Mouse (Mus musculus) liver, embryonic 16.5 days (tissue): ENCODE data around the gene Nanos3. TPM values are rescaled to one million over a fixed set of nuclear protein-coding genes. Genes with fewer than 3 reads are reported as not detected.
A peak's percentile ranks its signal among the peaks of the same experiment; 100 is the strongest.

Source experiments
- ATAC-seq: fragments of 200-750 bp; cut with Nextera tagmentation; 2 replicates; pipeline ENCODE4 v1.8.0; 2017; ENCODE audit warnings: low read depth, mild to moderate bottlenecking, moderate number of reproducible peaks, moderate library complexity
- H3K27ac ChIP-seq: fragments of 300-500 bp; sonication (generic); 2 replicates; pipeline ENCODE4 v1.5.1; 2014; ENCODE audit warnings: mild to moderate bottlenecking, low read length
- H3K27me3 ChIP-seq: fragments of 300-500 bp; sonication (generic); 2 replicates; pipeline ENCODE4 v1.6.1; 2014; ENCODE audit warnings: low read depth, low read length, mixed read lengths; ENCODE audit not compliant: control insufficient read depth, insufficient read depth
- H3K36me3 ChIP-seq: fragments of 300-500 bp; sonication (generic); 2 replicates; pipeline ENCODE4 v1.6.1; 2014; ENCODE audit warnings: mild to moderate bottlenecking; ENCODE audit not compliant: control insufficient read depth, insufficient read depth
- H3K4me1 ChIP-seq: fragments of 300-500 bp; sonication (generic); 2 replicates; pipeline ENCODE4 v1.6.1; 2014; ENCODE audit warnings: low read depth, low read length, mixed read lengths; ENCODE audit not compliant: control insufficient read depth
- H3K4me2 ChIP-seq: fragments of 300-500 bp; sonication (generic); 2 replicates; pipeline ENCODE4 v1.6.1; 2014; ENCODE audit warnings: low read depth, low read length, mixed read lengths
- H3K4me3 ChIP-seq: fragments of 300-500 bp; sonication (generic); 2 replicates; pipeline ENCODE4 v1.5.1; 2014; ENCODE audit warnings: low read depth, mild to moderate bottlenecking, low read length
- H3K9ac ChIP-seq: fragments of 300-500 bp; sonication (generic); 2 replicates; pipeline ENCODE4 v1.6.1; 2014; ENCODE audit warnings: low read depth, low read length
- H3K9me3 ChIP-seq: fragments of 300-500 bp; sonication (generic); replicated peaks from 2 replicates; pipeline ENCODE4 v1.6.1; 2016; ENCODE audit warnings: low read length; ENCODE audit not compliant: control insufficient read depth
- WGBS: fragments of 180-500 bp; shearing (Covaris S2); extraction: QIAGEN DNeasy Blood & Tissue Kit; methylation state at CpG from one replicate; pipeline ENCODE4 v1.1.7; 2014; ENCODE audit not compliant: insufficient replicate concordance; 5-methylcytosine and 5-hydroxymethylcytosine counted together
- polyA plus RNA-seq: library from polyadenylated mRNA; unstranded; fragments of >200 nt; fragmentation: Nextera tagmentation; extraction: Ambion mirVana; gene quantifications from 2 replicates; pipeline ENCODE4 v1.2.1, GENCODE M21; 2015

Nanos3 gene
- not detected in 2 replicates for polyA plus RNA-seq

DNA sequence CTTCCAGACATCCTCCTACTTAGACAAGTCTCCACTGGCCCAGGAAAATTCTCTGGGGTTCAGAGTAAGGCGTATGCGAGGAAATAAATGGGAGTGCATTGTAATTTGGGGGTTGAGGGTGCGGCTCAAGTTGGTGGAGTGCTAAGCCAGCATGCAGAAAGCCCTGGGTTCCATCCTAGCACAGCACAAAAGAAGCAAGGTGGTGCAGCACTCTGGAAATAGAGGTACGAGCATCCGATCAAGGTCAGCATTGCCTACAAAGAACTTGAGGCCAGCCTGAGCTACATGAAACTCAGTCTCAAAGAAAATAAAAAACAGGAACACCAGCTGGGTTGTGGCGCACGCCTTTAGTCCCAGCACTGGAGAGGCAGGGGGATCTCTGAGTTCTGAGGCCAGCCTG lies at the start of gene Nanos3:
Gene Nanos3, minus strand, starts transcription at position 101 of the 400 bp plus-strand sequence.
- ATAC-seq: no peak
- Histone ChIP-seq H3K4me2 (peak within 1 kb of the TSS; percentile 85), H3K9me3 (no peaks in the 10 kb centered on the region), H3K36me3 (no peaks in the 10 kb centered on the region), H3K4me1 (peaks cover 23% of the 10 kb centered on the region), H3K27ac (no peak within 1 kb of the TSS), H3K27me3 (peaks cover 21% of the 10 kb centered on the region), H3K9ac (peak within 1 kb of the TSS; percentile 56), H3K4me3 (peak within 1 kb of the TSS; percentile 62)
- WGBS: 79% methylated on average over 7 of the region's 7 CpGs

DNA sequence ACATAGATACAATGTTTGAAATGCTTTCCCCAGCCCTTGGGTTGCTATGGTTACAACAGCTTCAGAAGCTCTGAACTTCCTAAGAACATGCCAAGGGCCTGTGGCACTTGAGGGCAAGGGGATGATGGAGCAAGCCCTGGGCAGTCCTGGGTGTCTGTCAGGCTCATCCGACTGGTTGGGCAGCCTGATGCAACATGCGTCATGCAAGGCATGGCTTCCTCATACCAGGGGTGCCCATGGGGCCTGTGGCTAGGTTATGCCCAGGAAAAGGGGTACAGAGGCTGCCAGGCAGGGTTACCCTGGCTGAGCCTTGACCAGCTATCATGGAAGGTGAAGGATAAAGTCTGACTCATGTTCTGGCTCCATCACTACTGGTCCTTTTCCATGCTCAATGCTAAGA lies 48.0 kb upstream of the Nanos3 start:
- Histone ChIP-seq H3K4me1 (peaks cover 17% of the 10 kb centered on the region), H3K27ac (no peak overlapping the region), H3K4me2 (no peak overlapping the region), H3K9ac (no peak overlapping the region), H3K9me3 (no peaks in the 10 kb centered on the region), H3K36me3 (no peaks in the 10 kb centered on the region), H3K27me3 (no peaks in the 10 kb centered on the region), H3K4me3 (no peak overlapping the region)
- no peak for ATAC-seq
- 70% methylated on average over 2 of the region's 2 CpGs for WGBS

GRCm38 (mm10) chr8:84230735-84231134 lies 45.7 kb upstream of the Nanos3 start:
- no peak overlapping the region for H3K4me3 ChIP-seq
- H3K9ac ChIP-seq: no peak overlapping the region
- no peaks in the 10 kb centered on the region for H3K27me3 ChIP-seq
- H3K36me3 ChIP-seq: no peaks in the 10 kb centered on the region
- H3K4me1 ChIP-seq: peaks cover 4% of the 10 kb centered on the region
- 67% methylated on average over 17 of the region's 17 CpGs for WGBS
- H3K4me2 ChIP-seq: no peak overlapping the region
- no peaks in the 10 kb centered on the region for H3K9me3 ChIP-seq
- ATAC-seq: no peak
- H3K27ac ChIP-seq: no peak overlapping the region

DNA sequence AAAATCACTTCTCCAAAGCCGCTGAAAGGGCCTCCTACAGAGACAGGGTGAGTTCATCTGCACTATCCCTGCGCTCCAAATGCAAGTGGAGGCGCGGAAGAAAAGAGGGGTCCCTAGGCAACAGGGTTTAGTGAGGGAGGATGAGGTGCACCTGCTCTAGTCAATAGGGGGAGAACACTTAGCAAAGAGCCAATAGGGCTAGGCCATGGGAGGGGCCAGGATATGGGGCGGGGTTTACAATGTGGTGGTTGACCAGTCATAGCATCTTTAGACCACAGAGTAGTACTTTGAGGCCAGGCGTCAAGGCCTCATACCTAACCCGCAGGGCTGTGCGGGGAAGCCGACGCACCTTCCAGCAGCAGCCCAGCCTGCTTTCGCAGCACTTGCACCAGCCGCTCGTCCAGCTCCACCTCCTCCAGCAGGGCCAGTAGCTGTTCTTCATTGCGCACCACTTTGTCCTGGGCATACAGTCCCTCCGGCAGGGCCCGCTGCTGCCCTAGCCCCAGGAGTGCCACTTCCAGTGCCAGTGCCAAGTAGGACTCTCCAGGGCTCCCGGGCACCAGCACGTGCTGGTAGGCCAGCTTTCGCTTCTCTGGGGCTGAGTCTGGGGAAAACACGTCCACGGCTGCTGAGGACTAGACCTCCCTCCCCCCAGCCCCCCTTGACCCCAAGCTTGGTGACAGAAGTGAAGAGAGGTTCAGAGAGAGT lies 38.5 kb upstream of the Nanos3 start:
- Histone ChIP-seq H3K4me2 (no peak overlapping the region), H3K27ac (no peak overlapping the region), H3K36me3 (no peaks in the 10 kb centered on the region), H3K4me1 (peaks cover 5% of the 10 kb centered on the region), H3K9me3 (no peaks in the 10 kb centered on the region), H3K9ac (no peak overlapping the region), H3K27me3 (no peaks in the 10 kb centered on the region), H3K4me3 (no peak overlapping the region)
- 73% methylated on average over 21 of the region's 21 CpGs for WGBS
- ATAC-seq: no peak

DNA sequence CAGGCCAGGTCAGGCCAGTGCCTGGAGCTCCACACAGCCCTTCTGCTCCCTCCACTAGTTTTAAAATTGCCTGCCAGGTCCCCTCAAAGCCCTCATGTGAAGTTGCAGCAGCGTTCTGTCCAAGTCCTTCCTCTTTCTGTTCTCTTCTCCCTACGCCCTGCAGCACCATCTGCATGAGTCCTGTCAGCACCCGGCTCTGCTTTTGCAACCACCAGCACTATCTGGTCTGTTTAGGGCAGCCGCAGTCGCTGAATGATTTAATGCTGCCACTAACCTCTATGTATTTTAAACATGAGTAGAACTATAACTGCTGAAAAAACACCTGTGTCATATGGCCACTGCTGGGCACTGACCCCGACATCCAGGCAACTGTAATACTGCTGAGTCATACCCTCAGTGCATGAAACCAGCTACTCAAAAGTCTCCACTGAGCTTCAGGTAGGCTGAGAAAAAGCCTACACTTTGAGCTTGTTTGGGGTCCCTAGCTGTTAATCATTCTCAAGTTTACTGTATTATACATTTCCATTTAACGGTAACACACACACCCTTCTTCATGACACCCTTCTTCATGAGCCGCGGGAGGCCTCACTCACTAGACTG lies 37.6 kb upstream of the Nanos3 start:
- Histone ChIP-seq H3K36me3 (no peaks in the 10 kb centered on the region), H3K27me3 (no peaks in the 10 kb centered on the region), H3K27ac (peak overlapping the region; percentile 13; the same call in 1 of the 2 replicates), H3K9ac (no peak overlapping the region), H3K4me2 (no peak overlapping the region), H3K4me3 (no peak overlapping the region), H3K9me3 (no peaks in the 10 kb centered on the region), H3K4me1 (peaks cover 5% of the 10 kb centered on the region)
- no peak; the same call in 1 of the 2 replicates for ATAC-seq
- WGBS: 48% methylated on average over 9 of the region's 9 CpGs

DNA sequence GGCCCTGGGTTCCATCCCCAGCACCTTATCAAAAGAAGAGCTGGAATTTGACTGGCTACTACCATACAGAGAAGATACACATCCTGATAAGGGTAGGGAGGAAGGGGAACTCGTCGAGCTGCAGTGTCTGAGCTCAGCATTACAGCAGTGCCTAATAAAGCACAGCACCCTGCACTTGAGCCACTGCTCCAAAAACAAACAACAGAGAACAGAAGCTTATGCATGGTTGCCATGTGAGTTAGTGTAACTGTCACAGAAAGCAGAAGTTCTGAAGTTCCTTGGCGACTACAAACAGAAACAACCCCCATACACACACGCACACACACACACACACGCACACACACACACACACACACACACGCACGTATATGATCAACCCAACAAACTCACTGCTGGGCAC lies 35.1 kb upstream of the Nanos3 start:
- Histone ChIP-seq H3K4me1 (peaks cover 5% of the 10 kb centered on the region), H3K4me3 (no peak overlapping the region), H3K27ac (no peak overlapping the region), H3K27me3 (no peaks in the 10 kb centered on the region), H3K9me3 (no peaks in the 10 kb centered on the region), H3K4me2 (no peak overlapping the region), H3K9ac (no peak overlapping the region), H3K36me3 (0 out of 2 replicates have a peak, but pooled peaks cover 2% of the 10 kb centered on the region)
- 37% methylated on average over 7 of the region's 7 CpGs for WGBS
- ATAC-seq: 0 out of 2 replicates have a peak, but pooled peaks have one; percentile 22

- 0 out of 2 replicates have a peak, but pooled peaks cover 2% of the 10 kb centered on the region for H3K36me3 ChIP-seq
- WGBS: 77% methylated on average over 5 of the region's 5 CpGs
- no peak for ATAC-seq
Measured at GRCm38 (mm10) chr8:84218143-84218542, 33.1 kb upstream of the Nanos3 start.

DNA sequence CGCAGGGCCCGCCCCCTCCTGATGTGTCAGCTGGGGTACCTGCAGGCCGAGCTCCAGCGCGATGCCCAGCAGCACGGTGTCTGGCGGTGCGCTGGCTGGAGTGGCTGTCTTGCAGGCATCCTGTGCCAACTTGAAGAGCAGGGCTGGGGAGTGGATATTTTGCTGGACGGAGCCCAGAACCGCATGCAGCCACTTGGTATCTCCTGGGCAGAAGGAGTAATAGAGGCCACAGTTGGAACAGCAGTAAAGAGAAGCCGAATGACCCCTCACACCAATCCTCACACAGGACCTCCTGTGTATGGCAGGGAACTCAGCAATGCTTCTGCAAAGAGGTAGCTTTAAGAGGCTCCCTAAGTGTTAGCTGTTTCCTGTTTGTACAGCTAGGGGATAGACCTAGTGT lies 32.2 kb upstream of the Nanos3 start:
- ATAC-seq: no peak
- H3K27me3 ChIP-seq: no peaks in the 10 kb centered on the region
- H3K4me3 ChIP-seq: no peak overlapping the region
- no peaks in the 10 kb centered on the region for H3K9me3 ChIP-seq
- H3K4me2 ChIP-seq: no peak overlapping the region
- no peak overlapping the region for H3K27ac ChIP-seq
- H3K36me3 ChIP-seq: 0 out of 2 replicates have a peak, but pooled peaks cover 2% of the 10 kb centered on the region
- WGBS: 81% methylated on average over 11 of the region's 11 CpGs
- no peak overlapping the region for H3K9ac ChIP-seq
- H3K4me1 ChIP-seq: no peaks in the 10 kb centered on the region; the same call in 1 of the 2 replicates

More at GRCm38 (mm10) chr8:84218143-84218542, 33.1 kb upstream of the Nanos3 start:
- Histone ChIP-seq H3K4me1 (peaks cover 5% of the 10 kb centered on the region), H3K4me2 (no peak overlapping the region), H3K9me3 (no peaks in the 10 kb centered on the region), H3K9ac (no peak overlapping the region), H3K4me3 (no peak overlapping the region), H3K27ac (no peak overlapping the region), H3K27me3 (no peaks in the 10 kb centered on the region)

DNA sequence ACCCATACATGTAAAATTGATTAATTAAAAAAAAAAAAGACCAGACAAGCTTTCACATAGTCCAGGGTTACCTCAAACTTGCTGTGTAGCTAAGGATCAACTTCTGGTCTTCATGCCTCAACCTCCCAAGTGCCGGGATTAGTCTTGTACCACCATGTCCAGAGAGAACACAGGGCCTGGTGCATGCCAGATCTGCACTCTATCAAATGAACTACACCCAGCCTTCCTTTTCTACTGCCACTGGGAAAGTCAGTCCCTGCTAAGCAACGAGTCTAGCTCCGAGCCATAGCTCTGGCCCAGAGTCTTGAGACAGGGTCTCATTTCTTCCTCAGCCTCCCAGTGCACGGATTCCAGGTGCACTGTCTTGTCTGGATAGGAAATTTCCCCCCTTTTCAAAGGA lies 28.3 kb upstream of the Nanos3 start:
- no peak overlapping the region for H3K27ac ChIP-seq
- H3K9me3 ChIP-seq: no peaks in the 10 kb centered on the region
- no peak overlapping the region for H3K4me2 ChIP-seq
- no peak for ATAC-seq
- no peak overlapping the region for H3K4me3 ChIP-seq
- no peak overlapping the region for H3K9ac ChIP-seq
- WGBS: 58% methylated on average over 4 of the region's 4 CpGs
- no peaks in the 10 kb centered on the region for H3K27me3 ChIP-seq
- peaks cover 3% of the 10 kb centered on the region for H3K4me1 ChIP-seq
- 0 out of 2 replicates have a peak, but pooled peaks cover 2% of the 10 kb centered on the region for H3K36me3 ChIP-seq
